ENCODE assay signal across 9 mouse cellular contexts in genomic region chr1:194587532-194587931, GRCm38 (mm10). TPM values are rescaled to one million over a fixed set of nuclear protein-coding genes. Genes with fewer than 3 reads are reported as not detected.
DNase-seq lines count a peak whose midpoint lies in the region; ATAC-seq and TF ChIP-seq lines count a peak whose summit lies in the region.
"Had no signal": no experiment of that assay in that cellular context is flagged by ENCODE, and none has a peak within 500 bp of the region (broad histone marks: within the 10 kb centered on the region; RNA-seq: fewer than 3 reads in every experiment).

No protein-coding gene starts in this region.

- TF ChIP-seq EP300 in liver, postnatal 0 days (IDR thresholded peaks at IDR 0.05; ENCODE audit: low read depth) = no peak

- H3K36me3 ChIP-seq in liver, embryonic 11.5 days (ENCODE audit: control insufficient read depth, insufficient read depth, low read length) = no peaks in the 10 kb centered on the region
- no peaks in the 10 kb centered on the region for H3K36me3 ChIP-seq in liver, postnatal 0 days (replicated peaks; ENCODE audit: insufficient read depth, low read length)
- H3K36me3 ChIP-seq: neural tube, embryonic 12.5 days had no signal

- no peak for TF ChIP-seq CTCF in liver, postnatal 0 days (IDR thresholded peaks at IDR 0.05; ENCODE audit: low read depth)

- no peak overlapping the region for H3K4me2 ChIP-seq in liver, embryonic 11.5 days
- no peak overlapping the region for H3K4me2 ChIP-seq in liver, postnatal 0 days (ENCODE audit: low read depth, low read length)
- H3K4me2 ChIP-seq: neural tube, embryonic 12.5 days had no signal

- no peaks in the 10 kb centered on the region for H3K4me1 ChIP-seq in liver, embryonic 11.5 days (replicated peaks; ENCODE audit: control insufficient read depth, insufficient read depth, low read length)
- 0 out of 2 replicates have a peak, but pooled peaks cover 4% of the 10 kb centered on the region for H3K4me1 ChIP-seq in liver, postnatal 0 days (ENCODE audit: insufficient read depth)

- no peak overlapping the region for H3K4me3 ChIP-seq in liver, embryonic 11.5 days (ENCODE audit: low read depth, low read length)
- H3K4me3 ChIP-seq in liver, postnatal 0 days (ENCODE audit: low read depth, low read length) = no peak overlapping the region
- H3K4me3 ChIP-seq: neural tube, embryonic 12.5 days had no signal

- H3K27me3 ChIP-seq in liver, embryonic 11.5 days (replicated peaks; ENCODE audit: control insufficient read depth, insufficient read depth, low read length) = no peaks in the 10 kb centered on the region
- H3K27me3 ChIP-seq in liver, postnatal 0 days (ENCODE audit: insufficient read depth, low read length) = no peaks in the 10 kb centered on the region
- H3K27me3 ChIP-seq: neural tube, embryonic 12.5 days had no signal

- no peaks in the 10 kb centered on the region for H3K9me3 ChIP-seq in liver, embryonic 11.5 days (ENCODE audit: control insufficient read depth, low read length)
- no peaks in the 10 kb centered on the region for H3K9me3 ChIP-seq in liver, postnatal 0 days (ENCODE audit: low read length)
- H3K9me3 ChIP-seq: neural tube, embryonic 12.5 days had no signal

- ATAC-seq in liver, embryonic 11.5 days (replicated peaks; ENCODE audit: low FRiP score) = 0 out of 2 replicates have a peak, but pooled peaks have one; percentile 15
- no peak for ATAC-seq in liver, postnatal 0 days
- ATAC-seq in erythroblast, adult 5-6 weeks (replicated peaks; ENCODE audit: low FRiP score, poor library complexity, severe bottlenecking) = no peak

- DNase-seq in liver, embryonic 11.5 days (ENCODE audit: low spot score) = no peak
- DNase-seq in liver, postnatal 0 days = no peak
- DNase-seq in cerebellum, adult 18-20 months = peak; percentile 41 to 50
- peak; percentile 22 for DNase-seq in gastrocnemius, postnatal 25 days
- DNase-seq in kidney, postnatal 36 days = peak; percentile 67 to 77
- no peak for DNase-seq in left cerebral cortex, adult 9 months (ENCODE audit: low spot score in 2 of 2)
- no peak for DNase-seq in T-cell, adult 2 months (ENCODE audit: low spot score)

- no peak overlapping the region for H3K27ac ChIP-seq in liver, embryonic 11.5 days (ENCODE audit: low read depth, low read length)
- H3K27ac ChIP-seq in liver, postnatal 0 days (ENCODE audit: low read depth) = no peak overlapping the region
- H3K27ac ChIP-seq: neural tube, embryonic 12.5 days had no signal

- H3K9ac ChIP-seq in liver, embryonic 11.5 days (ENCODE audit: low read depth, low read length) = no peak overlapping the region
- H3K9ac ChIP-seq in liver, postnatal 0 days (replicated peaks) = no peak overlapping the region
- H3K9ac ChIP-seq: neural tube, embryonic 12.5 days had no signal

RNA-seq across cellular contexts. Expression of gene Plxna2, which starts 30.5 kb away (rescaled TPM):
- polyA plus RNA-seq in liver, embryonic 11.5 days (2014; fragmentation: Nextera tagmentation; extraction: Ambion mirVana) = 4.8 and 4.9 TPM in 2 replicates
- 1.5 and 2.3 TPM in 2 replicates for polyA plus RNA-seq in liver, postnatal 0 days (2015; fragmentation: Nextera tagmentation; extraction: Ambion mirVana)
- total RNA-seq in gastrocnemius, postnatal 25 days (2021) = 1 to 10 TPM; 6.8 to 7.1 TPM
- total RNA-seq in erythroblast, adult 5-6 weeks (2015; ENCODE audit: low replicate concordance) = 1.3 TPM in 1 of 2 replicates, not detected in the other
- 0.09 TPM in 1 of 2 replicates, not detected in the other for total RNA-seq in erythroblast, adult 5-6 weeks (2017; ENCODE audit: low replicate concordance)

Comparison
In these comparisons a context has a peak if more than half of its experiments do, and no peak if none do; other contexts are left out.
1. DNase-seq: peak in cerebellum, adult 18-20 months (2 of 2), gastrocnemius, postnatal 25 days (single experiment) and kidney, postnatal 36 days (2 of 2); none in liver, embryonic 11.5 days (single experiment), liver, postnatal 0 days (single experiment), left cerebral cortex, adult 9 months (0 of 2) and T-cell, adult 2 months (single experiment).